Mouse (Mus musculus) limb, embryonic 15.5 days (tissue): Measurements from ENCODE around the gene Ncor2. TPM values are rescaled to one million over a fixed set of nuclear protein-coding genes. Genes with fewer than 3 reads are reported as not detected.

Source experiments
- ATAC-seq: fragments of 200-750 bp; cut with Nextera tagmentation; 2 replicates; pipeline ENCODE4 v1.8.0; 2017; ENCODE audit warnings: low read depth, moderate TSS enrichment; ENCODE audit not compliant: insufficient number of reproducible peaks, low FRiP score, low TSS enrichment
- H3K27ac ChIP-seq: fragments of 300-500 bp; sonication (generic); 2 replicates; pipeline ENCODE4 v1.5.1; 2015; ENCODE audit warnings: moderate library complexity, mild to moderate bottlenecking, inconsistent platforms
- H3K27me3 ChIP-seq: fragments of 300-500 bp; sonication (generic); 2 replicates; pipeline ENCODE4 v1.6.1; 2015; ENCODE audit warnings: inconsistent platforms
- H3K36me3 ChIP-seq: fragments of 300-500 bp; sonication (generic); 2 replicates; pipeline ENCODE4 v1.6.1; 2015; ENCODE audit warnings: inconsistent platforms
- H3K4me1 ChIP-seq: fragments of 300-500 bp; sonication (generic); 2 replicates; pipeline ENCODE4 v1.6.1; 2015; ENCODE audit warnings: inconsistent platforms
- H3K4me2 ChIP-seq: fragments of 300-500 bp; sonication (generic); 2 replicates; pipeline ENCODE4 v1.6.1; 2015; ENCODE audit warnings: mild to moderate bottlenecking, inconsistent platforms
- H3K4me3 ChIP-seq: fragments of 300-500 bp; sonication (generic); 2 replicates; pipeline ENCODE4 v1.5.1; 2015; ENCODE audit warnings: mild to moderate bottlenecking, inconsistent platforms
- H3K9ac ChIP-seq: fragments of 300-500 bp; sonication (generic); 2 replicates; pipeline ENCODE4 v1.6.1; 2015; ENCODE audit warnings: inconsistent platforms
- H3K9me3 ChIP-seq: fragments of 300-500 bp; sonication (generic); 2 replicates; pipeline ENCODE4 v1.6.1; 2016; ENCODE audit warnings: inconsistent platforms
- WGBS: fragments of 180-500 bp; shearing (Covaris S2); methylation state at CpG from one replicate; pipeline ENCODE4 v1.1.7; 2015; 5-methylcytosine and 5-hydroxymethylcytosine counted together
- polyA plus RNA-seq: library from polyadenylated mRNA; unstranded; fragments of >200 nt; fragmentation: Nextera tagmentation; extraction: Ambion mirVana; gene quantifications from 2 replicates; pipeline ENCODE4 v1.2.1, GENCODE M21; 2015

The Ncor2 gene
- polyA plus RNA-seq, 1 experiment from 2014 or later: 32.7 TPM

DNA sequence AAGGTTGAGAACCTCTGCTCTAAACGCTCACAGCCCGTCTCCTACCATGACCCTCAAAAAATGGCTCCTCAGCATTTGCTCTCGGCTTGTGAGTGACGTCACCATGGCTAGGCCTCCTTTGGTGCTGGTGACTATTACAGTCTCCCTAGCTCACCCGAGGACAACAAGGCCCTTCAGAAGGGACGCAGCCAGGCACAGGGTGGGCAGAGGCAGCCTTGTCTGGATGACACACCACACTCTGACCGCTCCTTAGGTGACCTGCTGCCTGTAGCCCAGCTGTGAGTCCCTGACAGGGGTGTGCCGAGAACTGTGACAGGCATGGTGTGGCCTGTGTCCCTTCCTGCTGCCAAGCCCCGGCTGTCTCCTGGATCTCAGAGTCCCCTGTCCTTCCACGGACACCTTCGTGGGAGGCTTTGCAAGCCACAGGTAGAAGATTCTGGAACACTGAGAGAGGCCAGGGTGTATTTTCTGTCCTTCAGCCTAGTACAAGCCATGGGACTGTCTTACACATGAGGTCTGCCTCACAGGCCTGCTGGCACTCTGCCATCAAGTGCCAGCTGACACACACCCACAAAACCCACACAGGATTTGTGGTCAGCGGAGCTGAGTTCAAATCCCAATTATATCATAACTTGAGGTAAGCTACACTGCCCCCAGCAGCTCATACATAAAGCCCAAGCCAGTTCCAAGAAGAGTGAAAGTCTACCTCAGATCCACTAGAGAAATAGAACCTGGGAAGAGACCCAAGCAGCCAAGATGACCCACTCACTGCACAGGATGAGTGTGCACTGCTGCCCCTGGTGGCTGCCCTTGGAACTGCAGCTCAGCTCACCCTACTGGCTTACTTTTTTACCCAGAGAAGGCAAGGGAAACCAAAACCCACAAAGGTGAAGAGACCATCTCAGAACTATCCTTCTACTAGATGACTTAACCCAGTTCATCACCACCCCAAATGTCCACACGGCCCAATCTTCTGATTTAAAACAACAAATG, 112.2 kb downstream of the Ncor2 start:
- Histone ChIP-seq H3K4me1 (peaks cover 47% of the 10 kb centered on the region), H3K36me3 (peaks cover 58% of the 10 kb centered on the region)

DNA sequence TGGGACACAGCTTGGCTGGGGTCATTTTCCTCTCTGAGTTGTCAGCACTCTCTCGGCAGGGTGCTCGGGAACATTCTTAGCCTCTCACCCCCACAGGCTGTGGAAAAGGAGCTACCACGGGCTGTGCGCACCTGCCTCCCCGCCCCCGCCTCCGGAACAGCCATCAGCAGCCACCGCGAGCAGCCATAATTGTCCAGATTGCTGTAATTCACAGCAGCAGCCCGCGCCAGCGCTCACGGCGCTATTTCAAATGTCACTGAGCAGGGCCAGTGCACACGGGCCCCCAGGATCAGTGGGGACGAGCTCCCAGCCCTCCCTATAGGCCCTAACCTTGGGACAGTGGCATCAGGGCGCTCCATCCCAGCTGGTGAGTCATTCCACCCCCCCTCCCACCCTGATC, 116.0 kb downstream of the Ncor2 start:
- ATAC-seq: no peak
- no peaks in the 10 kb centered on the region for H3K9me3 ChIP-seq
- H3K4me1 ChIP-seq: peaks cover 39% of the 10 kb centered on the region
- H3K27ac ChIP-seq: no peak overlapping the region
- H3K9ac ChIP-seq: no peak overlapping the region
- peaks cover 56% of the 10 kb centered on the region for H3K36me3 ChIP-seq
- H3K4me2 ChIP-seq: no peak overlapping the region
- WGBS: 49% methylated on average over 17 of the region's 17 CpGs
- no peak overlapping the region for H3K4me3 ChIP-seq
- H3K27me3 ChIP-seq: no peaks in the 10 kb centered on the region

More for the DNA sequence above, 112.2 kb downstream of the Ncor2 start:
- 0 out of 2 replicates have a peak overlapping the region, but pooled peaks have one; percentile 11 for H3K27ac ChIP-seq
- no peak overlapping the region for H3K4me3 ChIP-seq
- WGBS: 88% methylated on average over 13 of the region's 13 CpGs
- no peaks in the 10 kb centered on the region for H3K9me3 ChIP-seq
- H3K4me2 ChIP-seq: no peak overlapping the region
- no peak for ATAC-seq
- no peak overlapping the region for H3K9ac ChIP-seq
- no peaks in the 10 kb centered on the region for H3K27me3 ChIP-seq

DNA sequence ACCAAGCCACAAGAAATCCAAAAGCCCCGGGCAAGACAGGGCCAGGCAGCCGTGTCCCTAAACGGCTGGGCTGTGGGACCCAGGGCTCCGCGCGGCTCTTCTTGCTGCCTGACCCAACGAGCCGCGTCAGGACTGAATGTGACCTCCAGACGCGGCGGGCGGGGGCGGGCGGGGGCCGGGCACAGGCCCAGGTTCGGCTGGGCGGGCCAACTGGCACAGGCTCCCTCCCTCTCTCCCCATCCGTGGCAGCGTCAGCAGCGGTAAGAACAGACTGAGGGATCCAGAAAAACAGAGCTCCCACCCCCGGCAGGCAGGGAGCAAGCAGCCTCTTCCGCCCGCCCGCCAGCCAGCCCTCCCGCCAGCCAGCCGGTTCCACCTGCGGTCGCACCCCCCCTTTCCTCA, 120.8 kb downstream of the Ncor2 start:
- Histone ChIP-seq H3K9me3 (no peaks in the 10 kb centered on the region), H3K9ac (peak overlapping the region; percentile 26), H3K4me2 (peak overlapping the region; percentile 49), H3K27ac (peak overlapping the region; percentile 87), H3K27me3 (no peaks in the 10 kb centered on the region), H3K4me3 (peak overlapping the region; percentile 35), H3K4me1 (peaks cover 78% of the 10 kb centered on the region), H3K36me3 (peaks cover 38% of the 10 kb centered on the region)
- WGBS: 3% methylated on average over 26 of the region's 29 CpGs
- ATAC-seq: peak; percentile 55; the same call in 1 of the 2 replicates

DNA sequence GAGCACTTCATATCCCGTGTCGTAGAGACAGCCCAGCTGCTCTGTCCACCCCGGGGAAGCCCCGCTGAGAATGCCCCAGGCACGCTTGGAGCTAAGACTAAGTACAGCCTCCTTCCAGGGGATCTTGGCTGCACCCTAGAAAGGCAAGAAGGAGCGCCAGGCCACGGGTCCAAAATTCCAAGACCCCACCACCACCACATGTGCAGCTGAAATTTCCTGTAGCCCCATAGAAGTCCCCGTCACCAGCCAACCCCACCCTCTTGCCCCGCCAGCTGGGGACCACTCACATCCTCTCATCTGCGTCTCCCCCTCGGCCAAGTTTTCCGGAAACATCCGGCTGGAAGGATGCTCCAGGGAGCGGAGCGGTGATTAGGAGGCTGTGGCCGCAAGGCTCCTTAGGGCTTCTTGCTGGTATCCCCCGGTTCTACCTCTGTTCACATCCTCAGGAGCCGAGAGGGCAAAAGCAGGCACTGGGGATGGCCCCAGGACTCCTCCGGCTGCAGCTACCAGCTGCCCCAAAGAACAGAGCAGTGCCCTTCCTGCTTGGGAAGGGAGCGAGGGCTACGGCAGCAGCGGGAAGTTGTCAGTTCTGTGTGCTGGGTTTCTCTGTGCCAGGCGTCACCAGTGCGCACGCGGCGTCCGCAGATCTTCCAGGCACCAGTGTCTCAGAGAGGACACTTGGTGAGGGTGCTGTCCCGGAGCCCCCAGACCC, 121.3 kb downstream of the Ncor2 start:
- Histone ChIP-seq H3K27ac (peak overlapping the region; percentile 87), H3K9ac (peak overlapping the region; percentile 26), H3K4me1 (peaks cover 80% of the 10 kb centered on the region), H3K4me3 (peak overlapping the region; percentile 35), H3K36me3 (peaks cover 36% of the 10 kb centered on the region), H3K27me3 (no peaks in the 10 kb centered on the region), H3K4me2 (peak overlapping the region; percentile 49), H3K9me3 (no peaks in the 10 kb centered on the region)
- 12% methylated on average over 29 of the region's 29 CpGs for WGBS
- no peak for ATAC-seq

DNA sequence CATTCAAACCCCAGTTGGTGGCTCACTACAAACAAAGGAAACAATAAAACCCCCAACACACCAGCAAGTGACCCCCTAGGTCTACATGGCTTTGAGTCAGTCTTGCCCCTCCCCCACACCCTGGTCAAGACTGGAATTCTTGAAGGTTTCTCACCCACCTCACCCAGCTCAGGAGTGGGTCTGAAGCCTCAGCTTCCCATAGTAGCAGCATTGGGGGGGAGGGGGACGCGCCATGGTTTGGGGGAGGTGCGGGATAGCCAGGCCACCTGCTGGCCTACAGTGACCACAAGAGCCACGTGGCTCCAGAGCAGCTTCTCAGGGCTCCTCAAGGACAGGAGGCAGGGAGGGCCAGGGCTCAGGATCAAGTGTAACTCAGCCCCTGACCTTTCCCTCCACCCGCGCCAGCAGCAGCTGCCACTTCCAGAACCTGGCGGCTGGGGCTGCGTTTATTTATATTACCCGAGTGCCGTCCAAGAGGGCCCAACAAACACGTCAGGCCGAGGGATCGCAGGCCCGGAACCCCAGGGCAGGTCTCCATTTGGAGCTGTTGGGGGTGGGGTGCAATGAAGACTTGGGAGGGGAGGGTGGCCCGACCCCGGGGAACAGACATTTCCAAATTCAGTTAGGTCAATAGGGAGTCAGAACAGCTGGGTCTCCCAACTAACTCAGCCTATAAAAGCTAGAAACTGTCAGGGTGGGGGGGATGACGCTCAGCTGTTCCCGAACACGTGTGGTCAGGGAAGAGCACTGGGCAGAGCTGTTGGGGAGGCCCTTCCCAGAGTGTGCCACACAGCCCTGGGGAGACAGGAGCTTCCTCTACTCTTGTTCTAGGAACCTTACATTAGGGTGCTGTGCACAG, 122.1 kb downstream of the Ncor2 start:
- no peak overlapping the region for H3K9ac ChIP-seq
- 17% methylated on average over 19 of the region's 19 CpGs for WGBS
- peaks cover 87% of the 10 kb centered on the region for H3K4me1 ChIP-seq
- peak overlapping the region; percentile 49 for H3K4me2 ChIP-seq
- H3K9me3 ChIP-seq: no peaks in the 10 kb centered on the region
- peaks cover 37% of the 10 kb centered on the region for H3K36me3 ChIP-seq
- peak overlapping the region; percentile 35 for H3K4me3 ChIP-seq
- H3K27ac ChIP-seq: peak overlapping the region; percentile 87
- no peaks in the 10 kb centered on the region for H3K27me3 ChIP-seq
- ATAC-seq: peak; percentile 30; the same call in 1 of the 2 replicates

DNA sequence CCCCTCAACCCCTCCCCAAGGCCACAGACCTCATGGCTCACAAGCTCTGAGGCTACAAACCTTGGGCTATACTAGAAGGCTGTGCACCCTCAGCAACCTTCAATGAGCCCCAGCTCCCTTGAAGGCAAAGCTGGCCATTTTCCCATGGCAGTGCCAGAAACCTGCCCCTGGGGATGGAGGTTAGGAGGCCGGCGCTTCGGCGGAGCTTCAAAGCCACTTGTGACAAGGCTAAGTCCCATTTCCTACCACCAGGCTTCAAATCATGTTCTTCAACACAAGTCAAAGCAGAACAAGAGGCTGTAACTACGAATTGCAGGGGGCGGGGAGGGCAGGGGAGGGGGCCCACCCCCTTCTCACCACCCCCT, 122.7 kb downstream of the Ncor2 start:
- no peak for ATAC-seq
- Histone ChIP-seq H3K36me3 (peaks cover 39% of the 10 kb centered on the region), H3K4me1 (peaks cover 87% of the 10 kb centered on the region), H3K4me3 (peak overlapping the region; percentile 35; the same call in 1 of the 2 replicates), H3K27ac (peak overlapping the region; percentile 87), H3K9me3 (no peaks in the 10 kb centered on the region), H3K27me3 (no peaks in the 10 kb centered on the region), H3K9ac (no peak overlapping the region), H3K4me2 (peak overlapping the region; percentile 49)
- 23% methylated on average over 6 of the region's 6 CpGs for WGBS

DNA sequence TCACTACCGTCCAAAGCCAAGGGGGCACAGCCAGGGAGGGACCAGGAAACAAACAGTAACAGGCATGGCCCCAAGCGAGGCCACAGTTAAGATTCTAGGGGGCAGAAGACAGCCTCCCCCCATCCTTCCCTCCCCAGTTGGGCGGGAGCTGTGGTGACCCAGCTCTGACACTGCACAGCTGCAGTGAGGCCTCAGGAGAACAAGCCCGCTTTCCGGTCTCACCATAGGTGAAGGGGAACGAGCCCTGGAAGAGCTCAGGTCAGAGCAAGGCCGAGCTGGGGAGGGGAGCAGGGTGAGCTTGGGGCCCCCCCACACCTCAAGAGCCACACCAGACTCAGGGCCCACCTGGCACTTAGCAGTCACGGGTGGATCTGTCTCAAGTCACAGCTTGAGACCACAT, 123.1 kb downstream of the Ncor2 start:
- H3K9ac ChIP-seq: no peak overlapping the region
- WGBS: 42% methylated on average over 8 of the region's 8 CpGs
- H3K27ac ChIP-seq: peak overlapping the region; percentile 87
- H3K4me2 ChIP-seq: peak overlapping the region; percentile 49
- H3K4me3 ChIP-seq: peak overlapping the region; percentile 35; the same call in 1 of the 2 replicates
- H3K9me3 ChIP-seq: no peaks in the 10 kb centered on the region
- no peak for ATAC-seq
- H3K27me3 ChIP-seq: no peaks in the 10 kb centered on the region
- peaks cover 86% of the 10 kb centered on the region for H3K4me1 ChIP-seq
- H3K36me3 ChIP-seq: peaks cover 43% of the 10 kb centered on the region

DNA sequence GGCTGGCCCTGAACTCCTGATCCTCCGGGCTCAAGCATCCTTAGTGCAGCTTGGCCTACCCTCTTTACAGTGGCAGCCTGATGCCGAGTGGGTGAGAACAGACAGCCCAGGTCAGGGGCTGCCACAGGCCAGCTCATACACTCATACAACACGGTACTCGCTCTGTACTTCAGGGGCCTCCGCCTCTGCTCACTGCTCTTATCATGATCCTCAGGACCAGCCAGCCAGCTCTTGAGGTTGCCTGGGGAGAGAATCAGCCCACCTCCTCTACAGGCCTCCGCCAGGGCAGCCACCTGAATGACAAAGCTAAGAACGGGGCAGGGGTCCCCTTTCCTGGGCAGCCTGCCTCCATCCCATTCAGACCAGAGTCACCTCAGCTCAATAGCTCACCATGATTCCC, 125.4 kb downstream of the Ncor2 start:
- 82% methylated on average over 7 of the region's 7 CpGs for WGBS
- Histone ChIP-seq H3K9ac (no peak overlapping the region), H3K4me3 (no peak overlapping the region), H3K36me3 (peaks cover 63% of the 10 kb centered on the region), H3K9me3 (no peaks in the 10 kb centered on the region), H3K27me3 (no peaks in the 10 kb centered on the region), H3K4me1 (peaks cover 64% of the 10 kb centered on the region), H3K4me2 (no peak overlapping the region), H3K27ac (0 out of 2 replicates have a peak overlapping the region, but pooled peaks have one; percentile 8)
- no peak for ATAC-seq

DNA sequence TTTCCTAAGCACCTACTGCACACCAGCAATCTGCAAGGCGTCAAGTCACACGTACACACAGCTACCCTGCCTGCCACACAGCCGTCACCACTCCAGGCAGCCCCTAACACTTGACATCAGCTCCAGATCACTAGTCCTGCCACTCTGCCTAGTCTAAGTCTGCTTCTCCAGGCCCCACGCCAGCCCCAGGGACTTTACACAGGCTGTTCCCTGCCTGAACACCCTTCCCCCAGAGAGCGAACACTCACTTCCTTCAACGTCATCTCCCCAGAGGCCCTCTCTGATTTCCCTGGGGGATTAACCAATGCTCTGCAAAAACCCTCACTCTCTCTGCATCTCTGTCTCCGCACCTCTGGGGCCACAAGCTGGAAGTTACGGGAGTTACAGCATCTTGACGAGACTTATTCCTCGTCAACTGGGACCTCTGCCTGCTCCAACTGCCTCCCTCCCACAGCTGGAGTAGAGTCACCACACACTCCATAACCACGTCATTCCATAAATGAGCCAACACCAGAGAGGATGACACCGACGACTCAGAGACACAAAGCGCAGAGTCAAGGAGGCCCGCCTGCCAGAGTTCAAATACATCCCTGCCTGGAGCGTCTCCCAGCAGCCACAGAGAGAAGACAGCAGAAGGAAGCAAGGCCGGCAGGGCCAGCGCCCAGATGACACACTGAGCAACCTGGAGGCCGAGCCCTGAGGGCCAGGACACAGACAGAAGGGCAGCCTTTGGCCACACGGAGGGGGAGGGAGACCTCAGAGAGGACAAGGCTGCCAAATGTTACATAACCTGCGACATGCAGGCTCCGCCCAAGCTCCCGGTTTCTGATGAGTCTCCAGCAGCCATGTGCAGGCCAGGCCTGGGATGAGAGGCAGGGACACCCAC, 126.2 kb downstream of the Ncor2 start:
- no peak for ATAC-seq
- 54% methylated on average over 23 of the region's 23 CpGs for WGBS
- H3K9ac ChIP-seq: no peak overlapping the region; the same call in 1 of the 2 replicates

DNA sequence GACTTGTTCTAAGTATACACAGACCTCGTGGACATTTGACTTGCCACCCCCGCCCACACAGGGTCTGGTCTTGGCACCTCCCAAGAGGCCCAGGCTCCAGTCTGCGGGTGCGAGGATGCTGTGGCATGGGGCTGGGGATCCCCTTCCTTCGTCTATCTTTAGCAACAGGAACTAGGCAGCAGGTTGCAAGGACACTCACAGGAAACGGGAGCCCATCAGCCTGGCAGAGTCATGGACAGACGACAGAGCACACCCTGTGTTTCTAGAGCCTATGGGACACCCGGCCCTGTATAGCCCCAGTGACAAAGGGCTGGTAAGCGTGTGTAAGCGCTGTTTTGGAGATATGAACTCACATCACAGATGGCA, 126.8 kb downstream of the Ncor2 start:
- Histone ChIP-seq H3K4me2 (no peak overlapping the region), H3K4me3 (no peak overlapping the region), H3K27ac (no peak overlapping the region; the same call in 1 of the 2 replicates), H3K27me3 (no peaks in the 10 kb centered on the region), H3K9me3 (no peaks in the 10 kb centered on the region), H3K9ac (no peak overlapping the region), H3K4me1 (peaks cover 49% of the 10 kb centered on the region), H3K36me3 (peaks cover 77% of the 10 kb centered on the region)
- 71% methylated on average over 10 of the region's 10 CpGs for WGBS
- no peak for ATAC-seq

More for the DNA sequence above, 126.2 kb downstream of the Ncor2 start:
- H3K9me3 ChIP-seq: no peaks in the 10 kb centered on the region
- peaks cover 55% of the 10 kb centered on the region for H3K4me1 ChIP-seq
- no peak overlapping the region for H3K4me2 ChIP-seq
- no peaks in the 10 kb centered on the region for H3K27me3 ChIP-seq
- peak overlapping the region; percentile 39 for H3K27ac ChIP-seq
- H3K36me3 ChIP-seq: peaks cover 71% of the 10 kb centered on the region
- H3K4me3 ChIP-seq: no peak overlapping the region
